Mouse (Mus musculus): ENCODE data around the gene Arf5. TPM values are rescaled to one million over a fixed set of nuclear protein-coding genes. Genes with fewer than 3 reads are reported as not detected.

Arf5 gene
- polyA plus RNA-seq (2012; rRNA removed) = 244 and 326 TPM in 2 replicates

GRCm38 (mm10) chr6:28423313-28423712, at the start of gene Arf5:
Gene Arf5, plus strand, starts transcription at chr6:28423560.

GRCm38 (mm10) chr6:28397681-28398203, 25.6 kb upstream of the Arf5 start, which contains the start of gene Zfp800:
Gene Zfp800, minus strand, starts transcription at chr6:28398005.

GRCm38 (mm10) chr6:28427096-28427839, 3.9 kb downstream of the Arf5 start, which contains the start of gene Fscn3:
Gene Fscn3, plus strand, starts transcription at chr6:28427789.

GRCm38 (mm10) chr6:28428290-28428689, 4.9 kb downstream of the Arf5 start, which contains the start of gene Gcc1:
Gene Gcc1, minus strand, starts transcription at chr6:28428390.

GRCm38 (mm10) chr6:28449253-28449652, 25.9 kb downstream of the Arf5 start, which contains the start of gene Pax4:
Gene Pax4, minus strand, starts transcription at chr6:28449353.

GRCm38 (mm10) chr6:28474839-28475238, 51.5 kb downstream of the Arf5 start, which contains the start of gene Snd1:
Gene Snd1, plus strand, starts transcription at chr6:28475139.

Other genes starting within 250 kb of the Arf5 start
- 9.7 and 10.9 TPM in 2 replicates for gene Zfp800, start 25.6 kb upstream of the Arf5 start, polyA plus RNA-seq (2012; rRNA removed)
- 0.29 and 0.46 TPM in 2 replicates for gene Fscn3, start 4.2 kb downstream of the Arf5 start, polyA plus RNA-seq (2012; rRNA removed)
- gene Gcc1, start 4.8 kb downstream of the Arf5 start, polyA plus RNA-seq (2012; rRNA removed) = 3.2 TPM in 2 replicates
- not detected in 2 replicates for gene Pax4, start 25.8 kb downstream of the Arf5 start, polyA plus RNA-seq (2012; rRNA removed)
- 35.6 and 36.7 TPM in 2 replicates for gene Snd1, start 51.6 kb downstream of the Arf5 start, polyA plus RNA-seq (2012; rRNA removed)

Data from liver, embryonic 14 days (tissue).